Mouse (Mus musculus) hematopoietic multipotent progenitor cell, adult 10-12 weeks (in vitro differentiated cells): ENCODE data around the gene Csn1s2a. TPM values are rescaled to one million over a fixed set of nuclear protein-coding genes. Genes with fewer than 3 reads are reported as not detected.

Experiments
- polyA plus RNA-seq: library from polyadenylated mRNA; stranded (reverse); fragments of >175 nt; gene quantifications from 2 replicates; pipeline ENCODE4 v1.2.3, GENCODE M21; 2012; ENCODE audit warnings: low replicate concordance

Csn1s2a gene
- polyA plus RNA-seq = not detected in 2 replicates

DNA sequence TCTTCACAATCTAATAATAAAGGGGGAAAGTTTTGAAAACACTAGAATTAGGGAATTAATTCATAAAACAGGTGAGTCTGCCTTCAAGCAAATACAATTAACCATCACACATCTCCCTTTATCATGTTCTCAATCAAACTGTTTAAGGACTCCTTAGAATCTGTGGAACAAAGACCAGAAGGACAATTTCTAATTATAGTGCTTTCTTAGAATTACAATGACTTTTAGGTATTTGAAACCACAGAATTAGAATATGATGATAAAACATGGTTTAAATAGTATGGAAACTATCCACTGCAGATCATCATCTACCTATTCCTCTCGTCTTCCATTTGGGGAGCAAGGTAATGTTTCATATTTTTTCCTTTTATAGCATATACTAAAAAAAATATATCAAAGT is at the start of gene Csn1s2a:
TSS of gene Csn1s2a (plus strand) at position 301 of the 400 bp plus-strand sequence.

DNA sequence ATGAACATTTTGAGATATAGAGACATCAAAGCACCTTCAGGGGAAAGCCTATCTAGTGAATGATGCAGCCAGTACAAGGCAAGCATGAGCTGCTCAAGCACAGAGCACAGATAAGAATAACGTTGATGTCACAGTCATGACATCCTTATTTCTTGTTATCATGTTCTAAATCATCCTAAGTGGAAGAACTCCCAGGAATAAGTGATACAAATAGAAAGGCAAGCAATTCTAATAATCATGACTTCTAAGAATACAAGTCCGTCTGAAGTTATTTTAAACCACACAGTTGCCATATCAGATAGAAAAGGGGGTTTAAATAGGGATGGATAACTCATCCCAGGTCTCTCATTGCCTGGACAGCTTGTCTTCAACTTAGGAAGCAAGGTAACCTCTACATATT is 33.4 kb downstream of the Csn1s2a start, which contains the start of gene Csn1s2b:
TSS of gene Csn1s2b (plus strand) at position 301 of the 400 bp plus-strand sequence.

DNA sequence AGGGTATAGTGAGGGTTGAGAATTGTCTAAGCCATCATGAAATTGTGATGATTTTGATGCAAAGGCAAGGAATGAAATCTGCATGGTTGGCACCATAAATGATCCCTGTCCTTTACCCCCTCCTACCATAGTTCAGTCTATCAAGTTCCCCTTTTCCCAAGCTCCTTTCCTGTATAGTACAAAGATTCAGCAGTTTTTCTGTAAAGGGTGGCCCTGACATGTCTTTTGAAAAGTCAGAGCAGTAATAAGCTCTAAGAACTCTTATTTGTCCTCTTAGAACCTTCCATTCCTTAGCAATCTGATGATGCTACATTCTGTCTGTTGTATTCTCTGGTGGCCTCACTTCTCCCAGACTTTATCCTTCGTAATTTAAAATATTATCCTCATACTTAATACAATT is 51.0 kb downstream of the Csn1s2a start, which contains the start of gene Prr27:
TSS of gene Prr27 (plus strand) at position 301 of the 400 bp plus-strand sequence.

Other genes with a start within 250 kb of the Csn1s2a start
- gene Sult1b1, start 236.4 kb upstream of the Csn1s2a start, polyA plus RNA-seq = not detected in 2 replicates
- gene Sult1d1, start 205.5 kb upstream of the Csn1s2a start, polyA plus RNA-seq = not detected in 2 replicates
- gene Sult1e1, start 183.0 kb upstream of the Csn1s2a start, polyA plus RNA-seq = not detected in 2 replicates
- gene Csn1s1, start 108.4 kb upstream of the Csn1s2a start, polyA plus RNA-seq = not detected in 2 replicates
- gene Csn2, start 74.9 kb upstream of the Csn1s2a start, polyA plus RNA-seq = not detected in 2 replicates
- not detected in 2 replicates for gene Csn1s2b, start 33.5 kb downstream of the Csn1s2a start, polyA plus RNA-seq
- not detected in 2 replicates for gene Prr27, start 51.1 kb downstream of the Csn1s2a start, polyA plus RNA-seq
- not detected in 2 replicates for gene Odam, start 110.5 kb downstream of the Csn1s2a start, polyA plus RNA-seq
- gene Csn3, start 151.0 kb downstream of the Csn1s2a start, polyA plus RNA-seq = 0.15 TPM in 1 of 2 replicates, not detected in the other
- not detected in 2 replicates for gene 2310003L06Rik, start 194.9 kb downstream of the Csn1s2a start, polyA plus RNA-seq
- gene Gm28434, start 194.9 kb downstream of the Csn1s2a start, polyA plus RNA-seq = not detected in 2 replicates
- gene Cabs1, start 204.9 kb downstream of the Csn1s2a start, polyA plus RNA-seq = not detected in 2 replicates
- not detected in 2 replicates for gene Smr3a, start 228.0 kb downstream of the Csn1s2a start, polyA plus RNA-seq